Mouse (Mus musculus): Measurements from ENCODE around the gene Arl9. TPM values are rescaled to one million over a fixed set of nuclear protein-coding genes. Genes with fewer than 3 reads are reported as not detected.
"Not testable (repeated sequence)": the region's sequence is repeated elsewhere in the genome, so short reads cannot be mapped to it uniquely, and the experiment has no call there.

Arl9 gene
- polyA plus RNA-seq (2017; shearing (Covaris generic)) = not detected

DNA sequence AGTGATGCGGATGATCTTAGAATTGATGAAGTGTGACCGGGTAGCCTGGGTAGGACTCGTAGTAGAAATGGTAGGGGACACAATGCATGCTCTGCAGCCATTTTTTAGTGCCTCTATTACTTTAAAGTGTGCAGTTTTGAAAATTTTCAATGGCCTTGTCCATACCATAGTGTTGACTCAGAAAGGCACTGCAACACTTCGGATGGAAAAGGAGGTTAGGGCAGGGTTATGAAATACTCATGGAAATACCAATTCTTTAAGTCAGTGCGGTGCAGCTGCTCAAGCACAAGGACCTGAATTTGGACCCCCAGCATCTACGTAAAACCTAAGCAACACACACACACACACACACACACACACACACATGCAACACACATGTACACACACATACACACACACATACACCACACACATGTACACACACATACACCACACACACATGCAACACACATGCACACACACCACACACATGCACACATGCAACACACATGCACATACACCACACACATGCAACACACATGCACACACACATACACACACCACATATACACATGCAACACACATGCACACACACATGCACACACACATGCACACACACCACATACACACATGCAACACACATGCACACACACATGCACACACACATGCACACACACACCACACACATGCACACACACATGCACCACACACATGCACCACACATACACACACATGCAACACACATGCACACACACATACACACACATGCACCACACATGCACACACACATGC is at the start of gene Arl9:
TSS of gene Arl9 (plus strand) at position 5 of the 771 bp plus-strand sequence.
- no peak for ATAC-seq

DNA sequence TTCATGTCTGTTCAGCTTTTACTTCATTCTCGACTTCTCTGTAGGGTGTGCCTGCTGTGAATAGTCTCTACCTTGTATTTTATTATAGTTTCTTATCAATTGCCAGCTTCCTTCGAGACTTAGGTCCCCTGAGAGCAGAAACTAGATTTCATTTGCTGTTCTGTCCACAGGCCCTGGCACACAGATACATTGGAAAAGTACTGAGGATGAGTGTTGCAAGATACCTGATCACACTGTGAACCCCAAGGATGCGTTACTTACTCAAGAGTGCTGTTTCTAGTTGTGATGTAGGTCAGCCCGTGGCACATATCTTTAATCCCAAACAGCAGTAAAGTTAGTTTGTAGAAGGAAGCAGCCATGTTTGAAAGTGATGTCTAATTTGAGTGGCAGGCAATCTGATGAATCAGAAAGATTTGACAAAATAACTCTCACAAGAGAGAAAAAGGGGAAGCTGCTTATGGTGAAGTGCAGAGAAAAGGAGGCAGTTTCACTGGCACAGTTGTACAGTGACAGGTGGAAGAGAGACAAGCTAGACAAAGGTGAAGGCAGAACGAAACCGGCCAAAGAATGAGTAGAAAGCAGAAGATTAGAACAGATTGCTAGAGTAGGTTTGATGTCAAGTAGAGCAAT is 49.5 kb upstream of the Arl9 start:
- ATAC-seq = no peak

DNA sequence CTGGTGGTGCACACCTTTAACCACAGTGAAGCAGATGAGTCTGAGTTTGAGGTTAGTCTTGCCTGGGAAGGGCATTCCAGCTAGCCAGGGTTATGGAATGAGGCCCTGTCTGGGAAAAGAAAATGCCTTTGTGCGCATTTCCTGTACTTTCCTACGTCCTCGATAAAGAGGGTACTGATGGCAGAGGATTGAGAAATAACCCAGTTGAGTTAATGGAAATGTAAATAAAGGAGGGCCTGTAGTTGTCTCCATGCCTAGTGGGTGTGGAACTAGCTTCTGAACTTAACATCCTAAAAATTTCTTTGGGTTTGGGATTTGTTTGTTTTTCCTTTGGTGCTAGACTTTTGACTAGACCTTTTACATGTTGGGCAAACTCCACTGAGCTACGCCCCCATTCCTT is 48.4 kb upstream of the Arl9 start:
- no peak for ATAC-seq

DNA sequence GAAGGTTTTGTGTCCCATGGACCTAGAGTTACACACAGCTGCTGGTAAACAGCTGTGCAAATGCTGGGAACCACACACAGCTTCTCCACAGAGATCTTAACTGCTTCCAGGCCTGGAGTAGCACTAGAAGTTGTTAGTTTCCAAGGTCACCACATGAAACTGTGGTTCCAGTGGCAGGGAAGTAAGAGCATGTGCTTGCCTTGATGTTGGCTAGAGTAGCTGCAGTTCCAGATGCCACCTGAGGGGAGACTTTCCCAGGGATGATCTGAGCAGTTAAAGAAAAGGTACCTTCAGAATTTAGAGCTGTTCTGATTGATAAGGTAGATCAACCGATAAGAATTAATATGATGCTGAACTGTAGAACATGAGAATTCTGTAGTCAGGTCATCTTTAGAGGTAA is 45.9 kb upstream of the Arl9 start:
- peak; percentile 60 for ATAC-seq

DNA sequence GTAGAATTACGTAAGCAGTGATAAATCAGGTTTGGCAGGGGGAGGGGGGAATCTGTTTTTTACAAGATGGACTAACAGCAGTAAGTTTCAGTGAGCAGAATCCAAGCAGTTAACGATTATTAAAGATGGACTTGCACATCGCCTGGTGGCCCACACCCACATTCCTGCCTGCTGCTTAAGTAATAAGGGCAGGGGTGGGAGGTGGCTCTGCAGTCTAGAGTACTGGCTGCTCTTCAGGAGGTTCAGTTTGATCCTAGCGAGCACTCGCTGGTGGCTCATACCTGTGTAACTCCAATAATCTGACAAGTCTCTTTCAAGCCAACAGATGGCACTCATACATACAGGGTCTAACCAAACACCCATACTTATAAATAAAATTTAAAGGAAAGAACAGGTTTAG is 44.3 kb upstream of the Arl9 start:
- ATAC-seq = no peak

DNA sequence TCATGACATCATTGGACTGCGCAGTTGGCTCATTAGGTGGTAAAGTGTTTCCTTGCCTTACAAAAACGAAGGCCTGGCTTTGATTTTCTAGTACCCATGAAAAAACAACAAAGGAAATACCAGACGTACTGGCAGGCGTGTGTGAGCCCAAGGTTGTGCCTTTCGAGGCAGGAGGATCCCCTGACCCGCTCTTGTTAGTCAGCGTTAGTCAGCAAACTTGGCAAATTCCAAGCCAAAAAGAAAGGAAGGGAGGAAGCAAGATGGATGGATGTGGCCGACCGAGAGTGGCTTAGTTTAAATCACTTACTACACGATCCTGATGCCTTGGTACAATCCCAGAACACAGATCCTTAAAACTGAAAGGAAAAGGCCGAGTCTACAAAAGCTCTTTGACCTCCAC is 41.3 kb upstream of the Arl9 start:
- no peak for ATAC-seq

DNA sequence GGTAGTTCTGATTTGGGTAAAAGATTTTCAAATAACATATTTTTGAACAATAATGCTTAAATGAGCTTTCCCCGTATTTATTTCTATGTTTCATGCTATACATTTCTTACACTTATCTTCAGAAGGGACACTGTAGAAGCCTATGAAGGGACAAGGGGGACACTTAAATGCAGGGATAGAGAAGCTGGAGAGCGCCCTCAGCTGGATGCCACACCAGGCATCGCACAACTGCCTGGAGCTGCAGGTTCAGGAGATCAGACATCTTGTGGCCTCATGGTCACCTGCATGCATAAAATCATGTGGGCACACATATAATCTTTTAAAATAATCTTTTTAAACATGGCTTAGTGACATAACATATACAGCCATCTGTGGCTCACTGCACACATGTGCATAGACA is 39.2 kb upstream of the Arl9 start:
- no peak for ATAC-seq

DNA sequence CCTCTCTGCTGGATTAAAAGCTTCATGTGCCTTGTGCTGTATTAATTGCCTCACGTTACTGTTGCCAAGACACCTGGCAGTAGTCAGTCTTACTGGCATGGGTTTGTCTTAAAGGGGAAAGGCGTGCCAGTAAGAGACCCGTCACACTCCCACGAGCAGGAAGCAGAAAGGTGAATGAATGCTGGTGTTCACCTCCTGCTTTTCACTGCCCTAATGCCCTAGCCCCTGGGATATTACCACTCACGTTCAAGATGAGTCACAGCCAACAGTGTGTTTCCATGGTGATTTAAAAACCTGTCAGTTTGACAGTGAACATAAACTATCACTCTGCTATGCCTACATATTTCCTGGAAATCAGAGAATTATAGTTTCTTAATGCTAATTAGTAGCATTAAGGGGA is 34.6 kb upstream of the Arl9 start:
- ATAC-seq = no peak

DNA sequence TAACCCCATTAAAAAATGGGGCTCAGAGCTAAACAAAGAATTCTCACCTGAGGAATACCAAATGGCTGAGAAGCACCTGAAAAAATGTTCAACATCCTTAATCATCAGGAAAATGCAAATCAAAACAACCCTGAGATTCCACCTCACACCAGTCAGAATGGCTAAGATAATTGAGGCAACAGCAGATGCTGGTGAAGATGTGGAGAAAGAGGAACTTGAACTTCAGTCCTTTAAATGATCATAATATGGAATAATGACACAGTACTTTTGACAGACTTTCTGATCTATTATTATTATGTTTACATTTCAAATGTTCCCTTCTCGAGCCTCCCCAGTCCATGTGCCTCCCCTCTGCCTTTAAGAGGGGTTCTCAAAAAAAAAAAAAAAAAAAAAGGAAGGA is 32.7 kb upstream of the Arl9 start:
- not testable (repeated sequence) for ATAC-seq

DNA sequence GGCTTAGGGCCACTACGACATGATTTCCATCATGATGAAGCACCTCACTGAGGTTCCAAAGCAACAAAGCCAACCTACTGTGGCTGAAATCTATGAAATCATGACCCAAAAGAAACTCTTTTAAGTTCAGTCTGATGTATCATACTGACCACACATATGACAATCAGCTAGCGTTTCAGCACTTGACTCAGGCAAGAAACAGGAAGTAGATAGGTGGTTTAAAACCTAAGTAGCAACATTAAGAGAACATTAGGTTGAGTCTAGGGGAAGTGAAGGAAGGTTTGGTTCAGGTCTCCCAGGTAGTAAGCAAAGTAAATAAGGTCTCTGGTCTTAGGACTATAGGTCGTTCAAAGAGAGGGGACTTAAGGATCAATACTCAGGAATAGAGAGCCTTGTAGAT is 30.4 kb upstream of the Arl9 start:
- ATAC-seq = no peak

DNA sequence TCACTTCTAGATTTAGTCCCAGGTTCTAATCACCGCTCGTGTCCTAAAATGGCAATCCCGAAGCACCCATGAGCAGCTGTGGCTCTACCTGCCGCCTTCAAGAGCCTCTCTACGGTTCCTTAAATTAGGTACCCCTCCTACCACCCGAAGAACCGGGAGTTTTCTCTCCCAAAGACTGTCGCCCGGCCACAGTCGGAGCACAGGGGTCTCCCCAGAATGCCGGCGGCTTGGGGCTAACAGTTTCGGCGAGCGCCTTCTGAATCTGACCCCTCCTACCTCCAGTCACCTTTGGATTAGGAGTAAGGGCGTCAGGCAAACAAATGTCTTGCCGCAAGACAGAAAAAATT is 29.7 kb upstream of the Arl9 start:
- ATAC-seq = peak; percentile 4

DNA sequence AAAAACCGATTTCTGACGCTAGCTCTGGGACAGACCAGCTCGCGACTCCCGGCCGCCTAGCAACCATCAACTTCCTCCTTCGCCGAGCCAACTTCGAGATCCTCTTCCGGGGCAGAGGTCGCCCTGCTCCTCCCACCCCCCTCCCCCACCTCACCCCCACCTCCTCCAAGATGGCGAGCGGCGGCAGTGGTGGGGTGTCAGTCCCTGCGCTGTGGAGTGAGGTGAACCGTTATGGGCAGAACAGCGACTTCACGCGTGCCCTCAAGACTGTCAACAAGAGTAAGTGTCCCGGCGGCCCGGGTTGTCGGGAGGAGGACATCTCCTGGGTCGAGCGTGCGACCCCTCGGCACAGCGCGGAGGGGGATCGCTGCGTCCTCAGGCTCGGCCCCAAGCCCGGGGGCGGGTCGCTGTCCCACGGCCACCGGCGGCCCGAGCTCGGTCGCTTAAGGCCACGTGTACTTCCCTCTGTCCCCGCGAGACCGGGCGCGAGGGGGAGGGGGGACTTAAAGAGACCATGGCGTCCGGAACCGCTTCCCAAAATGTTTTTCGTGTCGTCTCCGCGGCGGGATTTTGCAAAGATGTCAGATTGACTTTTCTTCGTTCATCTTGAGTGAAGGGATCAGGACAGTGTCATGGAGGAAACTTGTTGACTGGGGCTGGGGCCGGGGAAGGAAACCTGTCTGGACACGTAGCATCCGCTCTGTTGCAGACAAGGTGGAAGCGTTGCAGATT is 29.1 kb upstream of the Arl9 start, which contains the start of gene Srp72:
TSS of gene Srp72 (plus strand) at position 130 of the 732 bp plus-strand sequence.
- peak; percentile 89 for ATAC-seq

DNA sequence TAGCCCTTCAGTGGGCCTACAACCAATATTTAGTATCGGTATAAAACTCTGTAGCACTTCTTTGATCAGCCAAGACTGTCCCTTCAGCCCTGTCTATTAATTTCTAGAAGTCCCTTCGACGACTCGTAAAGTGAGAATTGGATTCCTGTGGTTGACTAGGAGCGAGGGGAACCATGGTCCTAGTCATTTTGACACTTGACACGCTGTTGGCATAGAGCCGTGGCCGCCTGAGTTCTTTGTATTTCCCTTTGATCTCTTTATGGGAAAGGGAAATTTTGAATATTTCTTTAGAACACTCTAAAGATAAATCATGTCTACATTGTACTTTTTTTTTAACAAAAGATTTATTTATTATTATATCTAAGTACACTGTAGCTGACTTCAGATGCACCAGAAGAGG is 28.1 kb upstream of the Arl9 start:
- no peak for ATAC-seq

DNA sequence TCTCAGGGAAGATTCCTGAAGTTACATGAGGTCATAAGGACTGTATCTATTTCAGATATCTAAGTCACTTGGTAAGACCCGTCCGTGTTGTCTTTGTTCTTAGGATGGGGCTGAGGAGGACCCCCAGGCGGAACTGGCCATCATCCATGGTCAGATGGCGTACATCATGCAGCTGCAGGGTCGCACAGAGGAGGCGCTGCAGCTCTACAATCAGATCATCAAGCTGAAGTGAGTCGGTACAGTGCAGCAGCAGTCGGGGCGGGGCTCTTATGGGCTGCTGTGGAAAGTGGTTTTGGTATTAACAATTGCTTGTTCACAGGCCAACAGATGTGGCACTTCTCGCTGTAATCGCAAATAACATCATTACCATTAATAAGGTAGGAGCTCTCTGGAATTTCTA is 19.8 kb upstream of the Arl9 start:
- no peak for ATAC-seq

DNA sequence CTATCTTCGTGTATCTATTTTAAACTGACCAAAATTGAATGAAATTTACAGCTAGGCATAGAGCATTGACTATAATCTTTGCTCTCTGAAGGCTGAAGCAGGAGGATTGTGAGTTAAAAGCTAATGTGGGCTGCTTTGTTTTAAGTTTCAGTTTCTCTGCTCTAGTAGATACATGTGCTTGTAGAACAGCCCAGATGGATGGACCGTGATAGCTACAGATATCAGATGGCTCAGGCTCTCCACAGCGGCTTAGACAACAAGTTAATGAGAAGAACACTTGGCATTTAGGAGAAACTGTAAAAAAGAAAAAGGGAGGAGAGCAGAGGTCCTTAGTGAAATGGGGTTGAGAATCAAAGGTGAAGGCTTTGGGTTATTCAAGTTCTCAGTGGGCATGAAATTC is 13.1 kb upstream of the Arl9 start:
- ATAC-seq = no peak

DNA sequence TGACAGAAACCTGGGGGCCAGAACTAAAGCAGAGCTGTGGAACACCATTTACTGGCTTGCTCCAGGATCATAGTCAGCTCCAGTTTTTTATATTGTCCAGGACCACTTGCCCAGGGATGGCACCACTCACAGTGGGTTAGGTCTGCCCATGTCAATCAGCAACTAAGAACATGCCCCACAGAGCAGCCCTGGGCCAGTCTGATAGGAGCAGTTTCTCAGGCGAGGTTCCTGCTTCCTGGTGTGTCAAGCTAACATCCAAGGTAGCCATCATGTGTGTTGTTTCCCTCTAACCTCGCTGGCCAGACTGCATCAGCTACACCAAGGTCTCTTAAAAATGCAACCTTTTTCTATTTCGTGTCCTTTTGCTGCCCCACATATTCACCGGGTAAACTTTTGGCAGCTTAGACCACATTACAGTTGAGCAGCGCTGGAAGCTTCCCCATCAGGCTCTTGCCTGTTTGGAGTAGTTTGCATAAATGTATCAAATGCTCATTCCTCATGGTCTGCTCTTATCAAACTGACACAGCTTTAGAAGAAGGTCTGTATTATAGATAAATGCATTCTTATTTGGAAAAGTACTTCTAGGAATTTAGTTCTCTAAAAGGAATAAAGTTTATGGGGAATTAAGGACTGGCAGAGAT is 10.6 kb upstream of the Arl9 start:
- no peak for ATAC-seq

DNA sequence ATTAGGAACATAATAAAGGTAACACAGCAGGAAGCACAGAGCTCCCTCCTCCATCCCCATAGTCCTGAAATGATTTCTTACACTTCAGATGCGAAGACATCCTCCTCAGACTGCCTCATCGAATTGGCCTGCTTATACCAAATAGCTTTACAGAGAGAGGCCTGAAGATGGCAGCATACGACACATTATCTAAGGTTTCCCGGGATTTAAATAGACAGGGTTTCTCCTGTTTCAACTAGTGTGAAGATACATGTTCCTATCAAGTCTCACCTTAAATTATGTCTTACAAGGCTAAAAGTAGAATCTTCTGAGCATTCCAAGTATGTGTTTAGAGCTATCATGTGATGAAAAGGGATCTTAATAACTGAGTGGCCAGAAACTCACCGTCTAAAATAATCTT is 5.4 kb upstream of the Arl9 start:
- no peak for ATAC-seq

DNA sequence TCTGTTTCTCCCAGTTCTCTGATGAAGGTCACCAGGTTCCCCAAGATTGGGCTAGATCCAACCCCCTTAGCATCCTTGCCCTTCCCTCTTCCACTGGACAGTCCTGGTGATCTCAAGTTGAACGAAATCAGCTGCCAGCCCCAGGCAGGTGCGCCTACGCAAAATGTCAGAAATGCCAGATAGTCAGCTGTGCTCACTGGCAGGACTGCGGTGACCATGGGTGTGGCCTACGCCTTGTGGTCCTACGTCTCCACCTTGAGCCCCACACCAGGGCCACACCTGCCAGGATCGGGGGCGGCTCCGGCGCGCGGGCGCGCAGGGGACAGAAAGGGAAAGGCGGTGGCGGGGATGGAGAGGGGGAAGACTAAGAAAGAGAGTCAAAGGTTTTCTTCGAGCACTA is 2.7 kb upstream of the Arl9 start:
- no peak for ATAC-seq

DNA sequence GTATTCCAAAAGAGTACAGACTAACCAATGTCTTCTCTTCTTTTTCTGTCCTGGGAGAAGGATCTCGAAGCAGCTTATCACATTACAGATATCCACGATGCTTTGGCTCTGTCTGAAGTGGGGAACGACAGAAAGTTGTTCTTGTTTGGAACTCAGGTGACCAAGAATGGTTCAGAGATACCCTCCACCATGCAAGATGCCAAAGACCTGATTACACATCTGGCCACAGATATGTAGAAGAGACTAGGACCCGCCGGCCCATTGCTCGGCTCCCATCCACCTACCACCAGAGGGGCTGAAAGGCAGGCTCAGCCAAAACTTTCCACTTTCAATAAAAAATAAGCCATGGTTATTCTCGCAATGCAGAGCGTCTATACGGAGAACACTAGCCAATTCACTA is 6.5 kb downstream of the Arl9 start:
- no peak for ATAC-seq

DNA sequence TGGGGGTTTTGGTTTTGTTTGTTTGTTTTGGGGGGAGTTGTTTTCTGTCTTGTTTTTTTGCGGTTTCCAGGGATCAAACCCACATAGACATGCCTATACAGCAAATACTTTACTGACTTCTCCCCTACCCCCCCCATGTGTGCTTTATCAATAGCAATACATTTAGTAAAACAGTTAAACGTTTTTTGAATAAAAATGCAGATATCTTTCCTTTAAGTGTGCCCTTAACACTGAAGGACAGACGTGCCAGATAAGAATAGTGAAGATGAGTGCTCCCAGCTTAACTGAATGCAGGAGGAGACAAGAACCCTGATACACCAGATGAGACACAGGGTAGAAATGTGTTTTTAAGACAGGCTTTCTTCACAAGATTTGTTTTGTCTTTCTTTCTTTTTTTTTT is 7.2 kb downstream of the Arl9 start:
- no peak for ATAC-seq

DNA sequence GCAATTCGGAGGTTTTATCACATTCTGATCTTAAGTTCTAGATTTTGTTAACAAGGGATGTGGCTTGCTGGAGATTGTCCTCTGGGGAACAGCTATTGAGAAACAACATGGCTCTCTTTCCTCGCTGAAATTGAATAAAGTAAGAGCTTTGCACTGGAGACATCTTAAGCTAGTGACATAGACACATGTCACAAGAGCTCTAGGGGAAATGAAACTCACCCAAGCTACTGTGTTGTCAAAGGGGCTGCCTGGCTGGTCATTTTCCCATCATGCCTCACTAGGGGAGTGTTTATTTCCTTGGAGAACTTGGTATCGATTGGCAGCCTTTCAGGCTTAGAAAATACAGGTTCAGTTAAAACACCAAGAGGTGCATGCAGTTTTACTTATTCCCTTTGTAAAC is 9.3 kb downstream of the Arl9 start:
- no peak for ATAC-seq

DNA sequence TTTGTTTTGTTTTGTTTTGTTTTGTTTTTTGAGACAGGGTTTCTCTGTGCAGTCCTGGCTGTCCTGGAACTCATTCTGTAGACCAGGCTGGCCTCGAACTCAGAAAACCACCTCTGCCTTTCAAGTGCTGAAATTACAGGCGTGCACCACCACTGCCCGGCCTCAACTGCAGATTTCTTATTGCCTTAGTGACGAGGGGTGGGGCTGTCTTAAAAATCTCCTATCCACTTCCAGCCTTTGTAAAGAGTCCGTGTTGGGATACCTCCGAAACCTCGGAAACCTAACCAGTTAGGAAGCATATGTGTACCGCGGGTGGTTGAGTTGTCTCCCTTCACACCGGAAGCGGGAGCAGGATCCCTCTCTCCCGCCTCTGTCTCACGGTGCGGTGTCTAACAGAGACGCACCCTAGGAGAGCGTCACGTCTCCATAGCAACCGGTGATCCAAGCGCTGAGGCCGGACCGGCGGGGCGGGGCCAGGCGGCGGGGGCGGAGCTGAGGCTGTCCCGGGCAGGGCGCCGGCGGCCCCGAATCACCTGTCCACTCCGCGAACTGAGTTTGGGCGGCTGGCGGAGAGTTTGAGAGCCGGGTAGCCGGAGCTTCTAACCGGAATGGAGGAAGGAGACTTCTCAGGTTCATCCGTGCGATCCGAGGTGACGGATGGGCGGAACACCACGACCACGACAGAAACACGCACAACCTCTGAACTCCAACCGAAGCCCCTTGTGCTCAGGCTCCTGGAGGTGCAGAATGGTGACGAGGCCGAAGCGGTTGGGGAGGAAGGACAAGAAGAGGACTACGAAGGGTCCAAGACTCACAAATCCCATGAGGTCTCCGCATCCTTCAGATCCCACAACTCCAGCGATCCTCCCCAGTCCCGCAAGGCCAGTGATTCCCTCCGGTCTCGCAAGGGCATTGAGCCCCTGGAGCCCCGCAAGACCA is 12.0 kb downstream of the Arl9 start, which contains the start of gene Thegl:
TSS of gene Thegl (plus strand) at position 480 of the 939 bp plus-strand sequence.
- ATAC-seq = peak; percentile 85

All from inflammation-experienced regulatory T-cells, adult 6 months (primary cell).